ENCODE assay signal across 1 mouse cellular context in genomic region chr3:95142617-95143011, GRCm38 (mm10).
A peak's percentile ranks its signal among the peaks of the same experiment; 100 is the strongest.
TF ChIP-seq lines count a peak whose summit lies in the region.

No protein-coding gene starts in this region.

TF ChIP-seq in C2C12, 6 proteins besides CTCF, POLR2A, EP300 and RAD21:
- TF ChIP-seq USF1 (IDR thresholded peaks at IDR 0.05; ENCODE audit: low read depth), result no peak
- no peak for TF ChIP-seq MYOG (IDR thresholded peaks at IDR 0.05; ENCODE audit: control insufficient read depth, extremely low read depth, insufficient read length)
- no peak for TF ChIP-seq FOSL1 (IDR thresholded peaks at IDR 0.05; ENCODE audit: insufficient read depth, low read length, poor library complexity, severe bottlenecking)
- TF ChIP-seq MAX (IDR thresholded peaks at IDR 0.05), result peak; percentile 28
- no peak for TF ChIP-seq MYOD1 (IDR thresholded peaks at IDR 0.05; ENCODE audit: control insufficient read depth, insufficient read length, low read depth)
- TF ChIP-seq CEBPB (IDR thresholded peaks at IDR 0.05; ENCODE audit: low read depth), result no peak
